In the genomic region with DNA sequence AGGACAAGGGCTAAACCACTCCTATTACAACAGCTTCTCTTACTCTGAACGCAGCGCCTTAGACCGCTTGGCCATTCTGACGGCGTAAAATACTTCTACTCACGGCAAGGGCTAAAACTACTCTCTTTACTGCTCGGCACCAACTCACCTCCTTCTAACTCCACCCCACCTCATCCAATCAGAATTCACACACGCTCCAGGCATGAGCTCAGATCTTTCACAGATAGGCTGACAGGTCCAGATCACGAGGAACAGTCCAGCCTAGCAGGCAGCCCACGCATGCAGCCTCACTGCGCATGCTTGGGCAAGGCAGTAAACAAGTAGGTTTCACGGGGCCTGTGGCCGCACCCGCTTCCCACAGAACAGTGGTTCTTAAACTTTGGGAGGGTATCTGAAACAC, we compare ENCODE assay signal across 27 mouse cellular contexts. TPM values are rescaled to one million over a fixed set of nuclear protein-coding genes. Genes with fewer than 3 reads are reported as not detected.
"Had no signal": no experiment of that assay in that cellular context is flagged by ENCODE, and none has a peak within 500 bp of the region (broad histone marks: within the 10 kb centered on the region; RNA-seq: fewer than 3 reads in every experiment).

No protein-coding gene starts in this region.

- DNase-seq: heart, postnatal 10 days; heart, postnatal 14 days; heart, postnatal 36 days; heart, postnatal 4 days; kidney, adult 11 months; kidney, adult 18-20 months; kidney, adult 2 months; kidney, adult 8-10 months; kidney, adult 9 months; kidney, postnatal 10 days; kidney, postnatal 14 days; kidney, postnatal 25 days; kidney, postnatal 36 days; kidney, postnatal 4 days; layer of hippocampus, adult 9-11 months; layer of hippocampus, postnatal 36 days had no signal

RNA-seq across cellular contexts. Expression of gene Otc, which starts 45.2 kb away (rescaled TPM):
- total RNA-seq: heart, postnatal 10 days; heart, postnatal 14 days; heart, postnatal 25 days; heart, postnatal 36 days; heart, postnatal 4 days; hematopoietic stem cell, adult 5-6 weeks; hindbrain, postnatal 0 days; layer of hippocampus, adult 18-20 months; layer of hippocampus, adult 2 months; layer of hippocampus, adult 8-10 months; layer of hippocampus, postnatal 10 days; layer of hippocampus, postnatal 14 days; layer of hippocampus, postnatal 25 days; layer of hippocampus, postnatal 36 days; left cerebral cortex, adult 18-20 months; left cerebral cortex, adult 2 months had no signal
